Comparison of ENCODE assay signal across 9 mouse cellular contexts in the genomic region with DNA sequence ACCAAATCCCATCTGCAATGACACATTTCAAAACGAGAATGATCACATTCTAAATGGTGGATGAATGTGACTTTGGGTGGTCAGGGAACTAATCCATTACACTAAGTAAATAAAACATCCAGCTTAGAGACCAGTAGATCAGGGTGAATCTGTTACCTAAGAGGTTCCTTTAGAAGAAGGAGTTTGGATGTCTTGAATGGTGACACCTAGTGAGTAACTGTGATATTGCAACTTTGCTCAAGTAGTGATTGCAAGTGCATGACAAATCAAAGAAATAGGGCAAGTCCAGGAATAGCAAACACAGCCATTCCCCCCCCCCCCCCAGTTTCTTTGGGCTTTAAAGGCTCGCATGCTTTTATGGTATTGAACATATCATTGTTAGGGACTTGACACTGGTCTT.
DNase-seq lines count a peak whose midpoint lies in the region; TF ChIP-seq lines count a peak whose summit lies in the region.
"Had no signal": no experiment of that assay in that cellular context is flagged by ENCODE, and none has a peak within 500 bp of the region (broad histone marks: within the 10 kb centered on the region; RNA-seq: fewer than 3 reads in every experiment).

No protein-coding gene starts in this region.

- peak; percentile 78 for TF ChIP-seq CTCF in layer of hippocampus, adult 2 months (conservative IDR thresholded peaks at IDR 0.05)

- in situ Hi-C loops in ES-E14 (cut with MboI; ENCODE audit: low sequenced_read_pairs in 2 of 2, unreplicated experiment in 2 of 2) = no loop called here

- no peaks in the 10 kb centered on the region for H3K4me1 ChIP-seq in ES-E14 (ENCODE audit: control insufficient read depth in 2 of 2, insufficient read depth in 2 of 2, low read length in 2 of 2, poor library complexity in 1 of 2)

- no peaks in the 10 kb centered on the region for H3K9me3 ChIP-seq in ES-E14 (ENCODE audit: control insufficient read depth, insufficient read depth, low read depth, low read length)

- H3K9ac ChIP-seq in ES-E14 (ENCODE audit: insufficient read depth, low read depth, low read length, poor library complexity, severe bottlenecking) = no peak overlapping the region

- peak; percentile 6 for DNase-seq in adrenal gland, postnatal 10 days
- DNase-seq in adrenal gland, adult 18-20 months (ENCODE audit: low spot score in 2 of 2) = no peak
- peak; percentile 44 to 55 for DNase-seq in layer of hippocampus, adult 2 months (ENCODE audit: low spot score in 2 of 2)
- DNase-seq in layer of hippocampus, adult 8-10 months (ENCODE audit: low spot score in 2 of 2) = no peak
- DNase-seq in ES-E14 (ENCODE audit: low read depth, low spot score) = peak; percentile 36
- DNase-seq in fibroblast of lung, adult 2 months (ENCODE audit: low read depth) = peak; percentile 28
- DNase-seq in splenic B cell, adult 2 months (ENCODE audit: low read depth, low spot score) = peak; percentile 82
- no peak for DNase-seq in neural tube, embryonic 10.5 days (ENCODE audit: extremely low spot score, low spot score)

- no peak overlapping the region for H3K4me3 ChIP-seq in layer of hippocampus, adult 2 months
- no peak overlapping the region for H3K4me3 ChIP-seq in ES-E14 (ENCODE audit: insufficient read depth in 1 of 2, low read depth in 1 of 2, low read length in 2 of 2, poor library complexity in 1 of 2, severe bottlenecking in 1 of 2)
- H3K4me3 ChIP-seq: erythroblast, embryonic 14.5 days had no signal

- H3K27me3 ChIP-seq in splenic B cell, adult 2 months (ENCODE audit: control insufficient read depth, insufficient read depth, low read length, poor library complexity, severe bottlenecking) = no peaks in the 10 kb centered on the region

- no peak overlapping the region for H3K27ac ChIP-seq in layer of hippocampus, adult 2 months
- H3K27ac ChIP-seq in ES-E14 (ENCODE audit: insufficient read depth, low read depth, low read length, poor library complexity, severe bottlenecking) = no peak overlapping the region

- no peaks in the 10 kb centered on the region for H3K36me3 ChIP-seq in ES-E14 (ENCODE audit: control insufficient read depth, insufficient read depth, low read length, poor library complexity, severe bottlenecking)
- H3K36me3 ChIP-seq in splenic B cell, adult 2 months (ENCODE audit: control insufficient read depth, insufficient read depth, low read length, poor library complexity, severe bottlenecking) = no peaks in the 10 kb centered on the region

TF ChIP-seq in ES-E14, 5 proteins besides CTCF, POLR2A, EP300 and RAD21:
- TF ChIP-seq MAFK (IDR thresholded peaks at IDR 0.05; ENCODE audit: insufficient read depth, low read depth, low read length) (no peak), ZNF384 (IDR thresholded peaks at IDR 0.05; ENCODE audit: low read depth, low read length) (no peak)

Comparison
In these comparisons a context has a peak if more than half of its experiments do, and no peak if none do; other contexts are left out.
1. DNase-seq: peak in adrenal gland, postnatal 10 days (single experiment), layer of hippocampus, adult 2 months (2 of 2), ES-E14 (single experiment), fibroblast of lung, adult 2 months (single experiment) and splenic B cell, adult 2 months (single experiment); none in adrenal gland, adult 18-20 months (0 of 2), layer of hippocampus, adult 8-10 months (0 of 2) and neural tube, embryonic 10.5 days (single experiment).